Mouse (Mus musculus) intestine, postnatal 0 days (tissue): ENCODE results near the gene Miip. TPM values are rescaled to one million over a fixed set of nuclear protein-coding genes. Genes with fewer than 3 reads are reported as not detected.

Experiments used
- ATAC-seq: fragments of 200-750 bp; cut with Nextera tagmentation; 2 replicates; pipeline ENCODE4 v1.8.0; 2017; ENCODE audit warnings: mild to moderate bottlenecking, moderate TSS enrichment, moderate library complexity
- H3K27ac ChIP-seq: fragments of 300-500 bp; sonication (generic); 2 replicates; pipeline ENCODE4 v1.5.1; 2014; ENCODE audit warnings: mild to moderate bottlenecking, low read depth, low read length, moderate library complexity
- H3K27me3 ChIP-seq: fragments of 300-500 bp; sonication (generic); replicated peaks from 2 replicates; pipeline ENCODE4 v1.6.1; 2014; ENCODE audit warnings: low read length, mixed read lengths; ENCODE audit not compliant: control insufficient read depth, insufficient read depth
- H3K36me3 ChIP-seq: fragments of 300-500 bp; sonication (generic); 2 replicates; pipeline ENCODE4 v1.6.1; 2014; ENCODE audit warnings: mild to moderate bottlenecking, moderate library complexity; ENCODE audit not compliant: control insufficient read depth, insufficient read depth
- H3K4me1 ChIP-seq: fragments of 300-500 bp; sonication (generic); replicated peaks from 2 replicates; pipeline ENCODE4 v1.6.1; 2014; ENCODE audit warnings: antibody characterized with exemption, low read length, mixed read lengths; ENCODE audit not compliant: control insufficient read depth, insufficient read depth
- H3K4me2 ChIP-seq: fragments of 300-500 bp; sonication (generic); replicated peaks from 2 replicates; pipeline ENCODE4 v1.6.1; 2014; ENCODE audit warnings: low read depth, mild to moderate bottlenecking, moderate library complexity
- H3K4me3 ChIP-seq: fragments of 300-500 bp; sonication (generic); 2 replicates; pipeline ENCODE4 v1.5.1; 2014; ENCODE audit warnings: low read depth, low read length
- H3K9ac ChIP-seq: fragments of 300-500 bp; sonication (generic); 2 replicates; pipeline ENCODE4 v1.6.1; 2014; ENCODE audit warnings: mild to moderate bottlenecking, low read depth, low read length
- H3K9me3 ChIP-seq: fragments of 300-500 bp; sonication (generic); 2 replicates; pipeline ENCODE4 v1.6.1; 2016; ENCODE audit warnings: mixed run types; ENCODE audit not compliant: control insufficient read depth
- CTCF ChIP-seq: sonication (generic); IDR thresholded peaks from 2 replicates; pipeline ENCODE4 v1.5.1; 2016; ENCODE audit warnings: low read depth, mild to moderate bottlenecking, control low read depth, antibody characterized with exemption, moderate library complexity
- WGBS: fragments of 180-500 bp; shearing (Covaris S2); extraction: QIAGEN DNeasy Blood & Tissue Kit; methylation state at CpG from one replicate; pipeline ENCODE4 v1.1.7; 2014; 5-methylcytosine and 5-hydroxymethylcytosine counted together
- polyA plus RNA-seq: library from polyadenylated mRNA; unstranded; fragments of >200 nt; fragmentation: Nextera tagmentation; extraction: Ambion mirVana; gene quantifications from 2 replicates; pipeline ENCODE4 v1.2.1, GENCODE M21; 2015

The Miip gene
- polyA plus RNA-seq, 1 experiment from 2014 or later: 13.3 TPM

DNA sequence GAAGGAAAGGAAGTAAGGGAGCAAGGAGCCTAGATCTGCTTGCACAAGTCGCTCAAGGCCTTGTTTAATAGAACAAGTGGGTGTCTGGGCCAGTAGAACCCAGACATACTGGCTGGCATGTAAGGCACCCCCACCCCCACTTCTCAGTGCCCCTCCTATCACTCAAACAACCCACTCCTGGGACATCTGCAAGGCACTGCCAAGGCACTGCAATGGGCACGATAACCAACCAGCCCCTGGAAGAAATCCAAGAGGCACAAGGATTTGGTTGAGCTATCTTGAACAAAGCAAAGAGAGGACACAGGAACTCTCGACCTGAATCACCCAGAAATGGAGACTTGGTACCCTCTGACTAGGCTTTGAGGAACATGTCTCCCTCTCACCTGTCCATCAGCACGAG, 19.6 kb upstream of the Miip start:
- H3K4me3 ChIP-seq: no peak overlapping the region
- WGBS: 83% methylated on average over 4 of the region's 4 CpGs
- H3K9me3 ChIP-seq: no peaks in the 10 kb centered on the region
- H3K27ac ChIP-seq: no peak overlapping the region
- no peaks in the 10 kb centered on the region for H3K27me3 ChIP-seq
- no peak for ATAC-seq
- H3K4me2 ChIP-seq: no peak overlapping the region
- no peak overlapping the region for H3K9ac ChIP-seq
- peaks cover 87% of the 10 kb centered on the region for H3K36me3 ChIP-seq
- no peaks in the 10 kb centered on the region for H3K4me1 ChIP-seq
- TF ChIP-seq CTCF: no peak

DNA sequence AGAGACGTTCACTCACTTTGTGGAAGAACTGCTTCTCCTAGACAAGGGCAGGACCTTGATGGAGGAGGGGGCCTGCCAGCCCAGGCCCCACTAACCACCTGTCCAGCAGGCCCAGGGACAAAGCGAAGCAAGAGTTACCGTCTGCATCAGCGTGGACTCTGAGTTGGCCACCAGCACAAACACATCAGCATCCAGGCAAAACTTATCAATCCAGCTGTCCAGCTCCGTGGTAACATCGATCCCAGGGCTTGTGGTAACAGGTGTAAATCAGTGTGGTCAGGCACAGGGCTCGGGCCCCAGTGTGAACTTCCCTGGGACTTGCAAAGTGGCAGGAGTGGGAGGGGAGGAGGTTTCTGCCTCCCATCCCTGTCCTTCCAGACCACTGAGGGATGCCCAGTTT, 18.7 kb upstream of the Miip start:
- H3K9me3 ChIP-seq: no peaks in the 10 kb centered on the region
- WGBS: 96% methylated on average over 7 of the region's 7 CpGs
- H3K4me3 ChIP-seq: no peak overlapping the region
- H3K9ac ChIP-seq: no peak overlapping the region
- H3K4me1 ChIP-seq: no peaks in the 10 kb centered on the region
- H3K36me3 ChIP-seq: peaks cover 88% of the 10 kb centered on the region
- peak overlapping the region; percentile 28; the same call in 1 of the 2 replicates for H3K27ac ChIP-seq
- ATAC-seq: no peak
- no peak for TF ChIP-seq CTCF
- no peaks in the 10 kb centered on the region for H3K27me3 ChIP-seq
- no peak overlapping the region for H3K4me2 ChIP-seq

DNA sequence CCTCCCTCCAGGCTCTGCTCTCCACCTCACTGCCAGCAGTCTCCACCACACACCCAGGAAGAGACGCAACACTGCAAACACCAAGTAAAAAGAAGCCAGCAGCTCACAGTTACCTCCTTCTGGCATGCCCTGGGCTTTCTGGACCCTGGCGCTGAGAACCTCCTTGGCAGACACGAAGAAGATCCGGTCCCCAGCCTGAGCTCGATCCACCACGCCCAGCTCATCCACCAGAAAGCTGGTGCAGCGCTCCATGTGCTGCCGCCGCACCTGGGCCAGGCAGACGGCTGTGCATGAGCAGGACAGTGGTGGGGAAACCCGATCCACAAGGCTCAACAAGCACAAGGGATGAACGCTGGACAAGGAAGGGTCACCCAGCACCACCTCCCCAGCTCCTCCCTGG, 17.5 kb upstream of the Miip start:
- no peaks in the 10 kb centered on the region for H3K27me3 ChIP-seq
- ATAC-seq: no peak
- TF ChIP-seq CTCF: no peak
- WGBS: 89% methylated on average over 12 of the region's 12 CpGs
- H3K9me3 ChIP-seq: no peaks in the 10 kb centered on the region
- H3K4me1 ChIP-seq: no peaks in the 10 kb centered on the region
- H3K4me2 ChIP-seq: no peak overlapping the region
- peaks cover 89% of the 10 kb centered on the region for H3K36me3 ChIP-seq
- no peak overlapping the region for H3K4me3 ChIP-seq
- no peak overlapping the region for H3K27ac ChIP-seq
- no peak overlapping the region for H3K9ac ChIP-seq

GRCm38 (mm10) chr4:147884138-147884537, 15.5 kb upstream of the Miip start:
- WGBS: 92% methylated on average over 3 of the region's 3 CpGs
- no peak overlapping the region for H3K4me2 ChIP-seq
- H3K27ac ChIP-seq: no peak overlapping the region

DNA sequence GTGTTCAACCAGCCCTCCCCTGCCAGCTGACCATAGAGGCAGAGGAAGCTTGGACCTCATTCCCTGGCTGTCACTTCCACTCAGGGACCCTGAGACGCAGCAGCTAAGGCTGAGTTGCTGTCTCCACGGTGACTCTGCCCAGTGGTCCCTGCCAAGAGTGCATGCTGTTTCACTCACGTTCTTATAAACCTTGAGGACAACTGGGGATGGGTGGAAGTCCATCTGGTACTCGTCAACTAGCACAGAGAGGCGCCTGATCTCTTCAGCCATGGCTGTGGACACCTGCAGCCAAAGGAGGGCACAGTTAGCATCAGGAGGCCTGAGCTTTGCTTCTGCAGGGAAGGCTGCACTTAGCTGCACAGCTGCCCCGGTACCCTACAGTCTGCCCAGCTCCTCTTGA, 14.4 kb upstream of the Miip start:
- no peak for TF ChIP-seq CTCF
- WGBS: 81% methylated on average over 6 of the region's 6 CpGs

More at GRCm38 (mm10) chr4:147884138-147884537, 15.5 kb upstream of the Miip start:
- H3K27me3 ChIP-seq: no peaks in the 10 kb centered on the region
- no peaks in the 10 kb centered on the region for H3K4me1 ChIP-seq
- TF ChIP-seq CTCF: no peak
- no peak overlapping the region for H3K9ac ChIP-seq
- ATAC-seq: no peak
- H3K4me3 ChIP-seq: no peak overlapping the region
- peaks cover 91% of the 10 kb centered on the region for H3K36me3 ChIP-seq
- no peaks in the 10 kb centered on the region for H3K9me3 ChIP-seq

GRCm38 (mm10) chr4:147881792-147882191, 13.2 kb upstream of the Miip start:
- TF ChIP-seq CTCF: no peak
- no peaks in the 10 kb centered on the region for H3K9me3 ChIP-seq

More for the DNA sequence above, 14.4 kb upstream of the Miip start:
- Histone ChIP-seq H3K4me1 (no peaks in the 10 kb centered on the region), H3K36me3 (peaks cover 93% of the 10 kb centered on the region), H3K27me3 (no peaks in the 10 kb centered on the region), H3K4me2 (no peak overlapping the region), H3K9ac (no peak overlapping the region), H3K9me3 (no peaks in the 10 kb centered on the region), H3K27ac (no peak overlapping the region), H3K4me3 (no peak overlapping the region)
- ATAC-seq: no peak

GRCm38 (mm10) chr4:147879865-147880264, 11.2 kb upstream of the Miip start:
- TF ChIP-seq CTCF: no peak
- ATAC-seq: no peak
- H3K9ac ChIP-seq: no peak overlapping the region
- H3K27ac ChIP-seq: no peak overlapping the region; the same call in 1 of the 2 replicates
- WGBS: 62% methylated on average over 5 of the region's 5 CpGs
- H3K9me3 ChIP-seq: no peaks in the 10 kb centered on the region
- no peak overlapping the region for H3K4me3 ChIP-seq
- H3K4me1 ChIP-seq: no peaks in the 10 kb centered on the region
- H3K27me3 ChIP-seq: no peaks in the 10 kb centered on the region
- H3K36me3 ChIP-seq: peaks cover 95% of the 10 kb centered on the region
- H3K4me2 ChIP-seq: no peak overlapping the region

More at GRCm38 (mm10) chr4:147881792-147882191, 13.2 kb upstream of the Miip start:
- Histone ChIP-seq H3K27ac (no peak overlapping the region), H3K4me2 (no peak overlapping the region), H3K27me3 (no peaks in the 10 kb centered on the region), H3K4me3 (no peak overlapping the region), H3K4me1 (no peaks in the 10 kb centered on the region), H3K36me3 (peaks cover 93% of the 10 kb centered on the region), H3K9ac (no peak overlapping the region)
- no peak for ATAC-seq
- 97% methylated on average over 7 of the region's 7 CpGs for WGBS
